Mouse (Mus musculus): ENCODE results near the gene Ric8b. TPM values are rescaled to one million over a fixed set of nuclear protein-coding genes. Genes with fewer than 3 reads are reported as not detected.

Gene Ric8b
- 2.7 and 4.2 TPM in 2 replicates for polyA plus RNA-seq (2012; ENCODE audit: low replicate concordance)

DNA sequence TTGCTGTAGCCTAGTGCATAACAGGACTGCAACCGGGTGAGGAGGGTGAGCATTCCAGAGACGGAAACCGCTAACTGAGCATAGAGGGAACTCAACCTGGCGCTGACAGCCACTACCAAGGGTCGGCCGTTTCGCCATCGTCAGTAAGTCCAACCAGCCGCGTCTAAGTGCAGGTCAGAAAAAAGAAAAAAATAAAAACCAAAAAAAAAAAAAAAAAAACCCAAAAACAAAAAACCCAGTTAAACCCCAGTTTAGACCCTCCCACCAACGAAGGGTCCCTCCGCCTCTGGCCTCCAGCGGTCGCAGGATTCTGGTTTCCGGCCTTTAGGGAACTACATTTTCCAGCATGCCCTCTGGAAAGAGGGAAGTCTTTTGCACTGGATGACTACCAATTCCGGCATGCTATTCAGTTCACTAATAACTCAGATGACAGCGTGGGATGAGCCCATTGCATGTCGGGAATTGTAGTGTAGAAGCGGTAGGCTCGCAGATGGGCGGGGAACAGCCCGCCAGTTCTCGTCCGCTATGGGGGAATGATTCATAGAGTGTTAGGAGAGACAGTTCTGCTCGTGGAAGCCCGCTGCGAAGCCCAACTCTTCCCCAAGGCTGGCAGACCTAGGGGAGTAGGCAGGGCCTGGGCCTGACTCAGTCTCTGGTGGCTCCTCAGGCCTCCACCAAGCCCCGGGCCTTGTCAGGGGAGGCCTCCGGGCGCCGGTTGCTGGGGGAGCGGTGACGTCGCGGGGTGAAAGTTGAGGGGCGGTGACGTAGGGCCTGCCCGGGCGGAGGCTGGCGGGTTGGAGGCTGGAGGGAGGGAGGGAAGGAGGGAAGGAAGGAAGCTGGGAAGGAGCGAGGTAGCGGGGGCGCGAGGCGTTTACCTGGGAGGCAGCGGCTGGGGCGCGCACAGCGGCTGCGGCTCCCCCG, at the start of gene Ric8b:
Gene Ric8b, plus strand, starts transcription at position 807 of the 921 bp plus-strand sequence.

Other genes with a start within 250 kb of the Ric8b start
- not detected in 2 replicates for gene Rfx4, start 161.6 kb upstream of the Ric8b start, polyA plus RNA-seq (2012; ENCODE audit: low replicate concordance)
- gene Fhl4, start 184.9 kb downstream of the Ric8b start, polyA plus RNA-seq (2012; ENCODE audit: low replicate concordance) = 0.07 and 0.18 TPM in 2 replicates
- gene Tmem263, start 185.0 kb downstream of the Ric8b start, polyA plus RNA-seq (2012; ENCODE audit: low replicate concordance) = 18.3 and 25.8 TPM in 2 replicates
- gene Mterf2, start 210.4 kb downstream of the Ric8b start, polyA plus RNA-seq (2012; ENCODE audit: low replicate concordance) = 0.85 and 2.2 TPM in 2 replicates

Data from hematopoietic multipotent progenitor cell, adult 10-12 weeks (in vitro differentiated cells).